Mouse (Mus musculus) CH12.LX (cell line): ENCODE results near the gene Dclk1.

Experiments
- CHD1 ChIP-seq: IDR thresholded peaks from 2 replicates; pipeline ENCODE4 v1.6.1; 2012; ENCODE audit warnings: low read depth, low read length, improper control_type of control experiment, inconsistent platforms
- CTCF ChIP-seq, 2 experiments: IDR thresholded peaks in 1 of 2; conservative IDR thresholded peaks in 1 of 2; 2 replicates each; pipeline ENCODE4 v1.5.1; 2011 to 2012; ENCODE audit warnings: low read depth in 2 of 2, low read length in 2 of 2, improper control_type of control experiment in 1 of 2, inconsistent platforms in 1 of 2, mild to moderate bottlenecking in 1 of 2, moderate library complexity in 1 of 2
- EP300 ChIP-seq: IDR thresholded peaks from 2 replicates; pipeline ENCODE4 v1.6.1; 2011; ENCODE audit warnings: low read length, improper control_type of control experiment
- MAZ ChIP-seq: IDR thresholded peaks from 2 replicates; pipeline ENCODE4 v1.6.1; 2012; ENCODE audit warnings: low read depth, mild to moderate bottlenecking, inconsistent platforms, low read length, improper control_type of control experiment, moderate library complexity
- MYC ChIP-seq: IDR thresholded peaks from 2 replicates; pipeline ENCODE4 v1.6.1; 2011; ENCODE audit warnings: low read depth, mild to moderate bottlenecking, improper control_type of control experiment, low read length
- NELFE ChIP-seq: IDR thresholded peaks from 2 replicates; pipeline ENCODE4 v1.6.1; 2011; ENCODE audit warnings: low read depth, low read length, improper control_type of control experiment
- POLR2A ChIP-seq: IDR thresholded peaks from 2 replicates; pipeline ENCODE4 v1.6.1; 2011; ENCODE audit warnings: low read depth, mild to moderate bottlenecking, improper control_type of control experiment, low read length
- RAD21 ChIP-seq: IDR thresholded peaks from 2 replicates; pipeline ENCODE4 v1.6.1; 2011; ENCODE audit warnings: low read depth, mild to moderate bottlenecking, low read length, improper control_type of control experiment, moderate library complexity

- TF ChIP-seq EP300 (no peak), RAD21 (no peak), POLR2A (no peak), NELFE (no peak), CTCF (conservative IDR thresholded peaks at IDR 0.05 in 1 of 2, IDR thresholded peaks at IDR 0.05 in 1 of 2; ENCODE audit: low read depth in 2 of 2, low read length in 2 of 2) (no peak), MAZ (no peak), CHD1 (no peak), MYC (no peak)
Measured at GRCm38 (mm10) chr3:55420436-55421083, 178.4 kb downstream of the Dclk1 start.
